Mouse (Mus musculus) adrenal gland, adult (tissue): ENCODE data around the gene Hist1h4j.
A peak's percentile ranks its signal among the peaks of the same experiment; 100 is the strongest.
"Not testable (repeated sequence)": the region's sequence is repeated elsewhere in the genome, so short reads cannot be mapped to it uniquely, and the experiment has no call there.

Source experiments
- DNase-seq, 2 experiments: peaks; one replicate each; pipeline ENCODE4 v3.0.0; 2022 to 2023; ENCODE audit warnings: low spot score in 1 of 2; ENCODE audit not compliant: inconsistent age in 2 of 2

Hist1h4j gene

DNA sequence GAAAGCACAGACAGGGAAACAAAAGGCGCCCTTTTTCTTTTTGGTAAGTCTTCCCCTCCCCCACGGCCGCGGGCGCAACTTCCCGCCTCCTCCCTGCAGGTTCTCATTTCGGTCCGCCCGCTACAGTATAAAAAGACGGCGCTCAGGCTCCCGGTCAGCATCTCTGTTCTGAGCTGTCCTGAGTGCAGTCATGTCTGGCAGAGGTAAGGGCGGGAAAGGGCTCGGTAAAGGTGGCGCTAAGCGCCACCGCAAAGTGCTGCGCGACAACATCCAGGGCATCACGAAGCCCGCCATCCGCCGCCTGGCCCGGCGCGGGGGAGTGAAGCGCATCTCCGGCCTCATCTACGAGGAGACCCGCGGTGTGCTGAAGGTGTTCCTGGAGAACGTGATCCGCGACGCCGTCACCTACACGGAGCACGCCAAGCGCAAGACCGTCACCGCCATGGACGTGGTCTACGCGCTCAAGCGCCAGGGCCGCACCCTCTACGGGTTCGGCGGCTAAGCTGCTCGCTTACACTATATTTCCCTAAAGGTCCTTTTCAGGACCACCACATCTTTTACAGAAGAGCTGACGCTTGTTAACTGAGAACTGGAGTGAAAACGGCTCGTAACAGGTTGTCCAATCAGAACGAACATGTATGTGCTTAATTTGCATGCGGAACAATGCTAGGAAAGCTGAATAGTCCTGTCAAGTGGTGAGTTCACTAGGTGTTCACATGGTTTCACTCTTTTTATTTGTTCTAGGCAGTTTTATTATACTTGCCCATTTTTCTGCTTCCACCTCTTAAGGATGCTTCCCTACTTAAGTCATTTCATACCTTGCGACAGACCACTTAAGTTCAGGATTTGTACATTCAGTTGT, at the start of gene Hist1h4j:
TSS of gene Hist1h4j (plus strand) at position 159 of the 862 bp plus-strand sequence.
- DNase-seq, result peak; percentile 72 to 74

DNA sequence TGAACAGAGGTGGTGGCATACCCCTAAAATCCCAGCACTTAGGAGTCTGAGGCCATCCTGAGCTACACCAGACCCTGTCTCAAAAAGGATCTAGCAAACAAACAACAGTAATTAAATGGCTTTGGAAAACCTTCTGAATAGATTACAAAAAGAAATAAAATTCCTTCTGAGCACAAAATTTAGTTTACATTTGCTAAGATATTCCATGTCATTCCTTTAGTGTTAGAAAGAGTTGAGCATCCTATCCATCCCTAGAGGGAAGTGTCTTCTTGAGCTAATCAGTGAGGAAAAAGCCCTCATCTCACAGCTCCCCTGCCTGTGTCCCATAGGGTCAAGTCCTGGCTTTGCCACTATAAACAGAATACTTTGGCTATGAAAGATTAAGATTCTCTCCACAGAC, 37.1 kb upstream of the Hist1h4j start, which contains the start of gene Olfr1359:
TSS of gene Olfr1359 (plus strand) at position 301 of the 400 bp plus-strand sequence.
- no peak for DNase-seq

DNA sequence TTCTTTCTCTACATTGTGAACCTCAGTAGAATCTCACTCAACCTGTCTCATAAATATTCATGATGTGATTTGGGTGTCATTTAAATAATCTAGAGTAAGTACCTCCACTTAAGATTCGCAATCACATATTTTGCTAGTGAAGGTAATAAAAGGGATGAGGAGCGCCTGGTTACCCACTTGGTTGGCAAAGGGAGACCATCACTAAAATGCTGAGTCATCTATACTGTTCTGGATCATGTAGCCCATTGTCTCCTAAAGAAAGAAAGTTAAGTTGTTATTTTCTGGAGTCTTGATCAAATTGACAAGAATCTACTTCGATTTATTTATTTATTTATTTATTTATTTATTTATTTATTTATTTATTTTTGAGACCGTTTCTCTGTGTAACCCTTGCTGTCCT, 28.2 kb upstream of the Hist1h4j start:
- peak in 1 of 2 experiments; percentile 9 for DNase-seq

DNA sequence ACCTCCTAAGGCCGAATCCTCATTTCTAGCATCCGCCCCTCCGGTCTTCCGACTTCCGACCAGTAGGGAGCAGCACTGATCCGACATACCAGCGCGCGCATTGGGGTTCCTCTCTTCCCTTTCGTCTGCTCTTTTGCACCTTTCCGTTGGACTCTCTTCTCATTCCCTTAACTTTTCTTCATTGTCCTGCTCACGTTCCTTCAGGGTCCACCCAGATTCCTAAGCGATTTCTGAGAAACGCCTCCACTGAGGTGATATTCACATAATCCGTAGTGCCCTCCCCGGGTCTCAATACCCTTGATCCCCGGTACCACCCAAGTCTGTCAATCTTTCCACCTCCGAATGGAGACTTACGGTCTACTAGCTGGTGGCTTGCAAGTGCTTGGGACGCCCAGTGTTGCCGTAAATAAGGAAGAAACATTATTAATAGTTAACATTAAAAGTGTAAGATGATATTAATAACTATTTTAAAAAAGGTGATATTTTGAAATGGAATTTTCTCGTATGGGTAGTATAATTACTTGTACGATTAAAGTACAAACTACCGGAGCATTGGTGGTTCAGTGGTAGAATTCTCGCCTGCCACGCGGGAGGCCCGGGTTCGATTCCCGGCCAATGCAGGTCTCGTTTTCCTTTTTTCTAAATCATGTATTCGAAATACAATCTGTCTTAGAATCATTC, 24.7 kb upstream of the Hist1h4j start:
- DNase-seq, result peak; percentile 90 to 98

DNA sequence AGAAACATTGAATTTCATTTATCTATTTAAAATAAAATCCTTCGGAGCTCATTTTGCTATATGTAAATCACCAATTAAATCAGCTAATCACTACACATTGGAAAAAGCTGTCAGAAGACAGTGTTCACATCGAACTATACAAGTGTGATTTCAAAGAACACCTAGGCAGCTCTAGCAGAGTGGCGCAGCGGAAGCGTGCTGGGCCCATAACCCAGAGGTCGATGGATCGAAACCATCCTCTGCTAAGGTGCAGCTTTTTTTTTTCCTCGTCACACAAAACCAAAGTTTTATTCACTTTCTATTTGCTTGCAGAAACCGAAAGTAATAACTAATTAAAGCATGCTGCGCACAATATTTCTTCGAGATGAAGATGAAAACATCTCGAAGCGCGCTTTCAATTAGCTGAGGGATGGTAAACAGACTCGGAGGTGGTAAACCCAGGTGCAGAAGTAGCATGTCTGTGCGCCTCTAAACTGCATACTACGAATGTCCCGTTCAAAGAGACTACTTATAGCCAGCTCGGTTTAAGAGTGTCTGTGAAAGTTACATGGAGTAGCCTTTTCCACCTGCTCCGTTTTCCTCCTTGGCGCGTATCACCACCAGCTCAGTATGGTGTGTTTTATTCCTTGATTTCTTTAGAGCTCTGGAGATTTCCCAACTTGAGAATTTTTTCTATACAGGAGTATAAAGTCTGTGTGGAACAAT, 23.9 kb upstream of the Hist1h4j start:
- DNase-seq, result peak; percentile 80 to 96

GRCm38 (mm10) chr13:21711698-21712097, 23.2 kb upstream of the Hist1h4j start:
- no peak for DNase-seq

DNA sequence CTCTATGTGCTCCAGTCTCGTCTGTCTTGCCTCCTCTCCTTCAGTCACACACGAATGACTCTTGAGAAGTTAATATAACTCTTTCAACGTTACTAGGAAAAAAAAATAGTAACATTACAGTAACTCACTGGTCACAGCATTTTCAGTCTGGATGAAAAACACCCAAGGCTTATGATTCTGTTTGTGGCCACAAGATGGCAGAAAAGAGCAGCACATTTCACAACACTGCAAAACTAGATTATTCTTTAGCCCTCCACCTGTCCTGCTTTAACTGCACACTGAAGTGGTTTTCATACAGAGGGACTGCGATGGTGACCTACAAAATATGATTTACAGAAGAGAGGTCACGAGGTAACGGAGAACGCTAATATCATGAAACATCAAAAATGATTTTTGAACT, 20.1 kb upstream of the Hist1h4j start:
- peak; percentile 51 to 90 for DNase-seq

DNA sequence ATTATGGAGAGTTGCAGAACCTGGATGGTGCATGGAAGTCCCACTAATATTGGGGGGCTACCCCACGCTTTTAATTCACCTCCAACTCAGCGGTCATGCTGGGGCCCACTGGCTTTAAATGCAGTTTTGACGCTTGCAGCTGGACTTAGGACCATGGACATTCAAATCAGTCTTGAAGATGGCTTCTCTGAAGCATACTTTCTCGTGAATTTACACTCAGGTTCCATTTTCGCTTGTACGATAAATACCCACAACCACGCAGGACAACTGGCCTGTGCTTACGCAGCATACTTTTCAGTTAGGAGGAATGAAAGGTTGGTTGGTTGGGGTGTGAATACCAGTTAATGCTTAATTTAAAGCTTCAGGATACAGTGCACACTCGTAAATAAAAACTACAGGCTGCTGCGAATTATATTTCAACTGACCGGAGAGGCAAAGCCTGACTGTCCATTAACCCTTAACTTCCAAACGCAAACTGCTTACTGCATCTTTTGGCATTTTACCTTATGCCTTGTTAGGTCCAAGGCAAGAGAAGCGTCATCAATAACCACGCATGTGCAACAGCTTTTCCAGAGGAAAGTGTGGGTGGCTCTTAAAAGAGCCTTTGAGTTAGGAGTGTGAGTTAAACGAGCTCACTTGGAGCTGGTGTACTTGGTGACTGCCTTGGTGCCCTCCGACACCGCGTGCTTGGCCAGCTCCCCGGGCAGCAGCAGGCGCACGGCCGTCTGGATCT, 19.6 kb upstream of the Hist1h4j start:
- no peak for DNase-seq

DNA sequence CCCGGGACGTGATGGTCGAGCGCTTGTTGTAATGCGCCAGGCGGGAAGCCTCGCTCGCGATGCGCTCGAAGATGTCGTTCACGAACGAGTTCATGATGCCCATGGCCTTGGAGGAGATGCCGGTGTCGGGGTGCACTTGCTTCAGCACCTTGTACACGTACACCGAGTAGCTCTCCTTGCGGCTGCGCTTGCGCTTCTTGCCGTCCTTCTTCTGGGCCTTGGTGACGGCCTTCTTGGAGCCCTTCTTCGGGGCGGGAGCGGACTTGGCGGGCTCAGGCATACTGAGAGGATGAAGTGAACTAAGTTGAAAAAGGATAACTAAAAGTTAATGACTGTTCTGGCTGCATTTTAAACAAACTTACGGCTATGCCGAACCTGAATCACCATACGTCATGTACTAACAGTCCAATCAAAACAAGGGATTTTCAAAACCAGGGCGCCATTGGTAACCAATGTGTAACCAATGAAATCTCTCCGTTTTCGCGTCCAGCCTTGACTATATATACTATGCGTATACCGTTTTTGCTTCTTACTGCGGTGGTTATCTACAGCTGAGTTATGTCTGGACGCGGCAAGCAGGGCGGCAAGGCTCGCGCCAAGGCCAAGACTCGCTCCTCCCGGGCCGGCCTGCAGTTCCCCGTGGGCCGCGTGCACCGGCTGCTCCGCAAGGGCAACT, 18.9 kb upstream of the Hist1h4j start, which contains the start of the genes Hist1h2bl and Hist1h2ai:
TSS of gene Hist1h2bl (minus strand) at position 280 of the 676 bp plus-strand sequence.
TSS of gene Hist1h2ai (plus strand) at position 559 of the 676 bp plus-strand sequence.
- peak; percentile 85 to 96 for DNase-seq

DNA sequence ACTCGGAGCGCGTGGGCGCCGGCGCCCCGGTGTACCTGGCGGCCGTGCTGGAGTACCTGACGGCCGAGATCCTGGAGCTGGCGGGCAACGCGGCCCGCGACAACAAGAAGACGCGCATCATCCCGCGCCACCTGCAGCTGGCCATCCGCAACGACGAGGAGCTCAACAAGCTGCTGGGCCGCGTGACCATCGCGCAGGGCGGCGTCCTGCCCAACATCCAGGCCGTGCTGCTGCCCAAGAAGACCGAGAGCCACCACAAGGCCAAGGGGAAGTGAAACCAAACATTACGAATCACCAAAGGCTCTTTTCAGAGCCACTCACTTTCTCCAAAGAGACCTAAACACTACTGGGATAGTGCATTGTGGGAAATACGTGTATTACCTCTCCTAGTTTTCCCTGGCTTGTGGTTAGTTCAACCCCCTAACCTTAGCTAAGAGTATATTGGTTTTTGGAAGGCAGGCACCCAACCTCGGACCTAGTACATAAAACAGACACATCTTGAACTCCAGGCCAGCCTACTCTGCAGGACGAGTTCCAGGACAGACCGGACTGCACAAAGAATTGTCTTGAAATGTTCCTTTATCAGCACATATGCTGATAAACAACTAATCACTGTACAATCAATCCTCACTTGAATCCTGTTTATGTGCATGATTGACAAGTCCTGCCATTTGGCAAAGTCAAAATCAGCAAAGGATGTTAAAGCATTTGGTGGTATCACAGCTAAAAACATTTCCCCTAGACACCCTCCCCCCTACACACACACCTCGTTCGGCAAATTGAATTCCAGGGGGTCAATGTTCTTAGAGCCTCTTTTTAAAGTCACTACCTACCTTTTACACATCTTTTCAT, 18.1 kb upstream of the Hist1h4j start:
- peak; percentile 20 to 72 for DNase-seq

DNA sequence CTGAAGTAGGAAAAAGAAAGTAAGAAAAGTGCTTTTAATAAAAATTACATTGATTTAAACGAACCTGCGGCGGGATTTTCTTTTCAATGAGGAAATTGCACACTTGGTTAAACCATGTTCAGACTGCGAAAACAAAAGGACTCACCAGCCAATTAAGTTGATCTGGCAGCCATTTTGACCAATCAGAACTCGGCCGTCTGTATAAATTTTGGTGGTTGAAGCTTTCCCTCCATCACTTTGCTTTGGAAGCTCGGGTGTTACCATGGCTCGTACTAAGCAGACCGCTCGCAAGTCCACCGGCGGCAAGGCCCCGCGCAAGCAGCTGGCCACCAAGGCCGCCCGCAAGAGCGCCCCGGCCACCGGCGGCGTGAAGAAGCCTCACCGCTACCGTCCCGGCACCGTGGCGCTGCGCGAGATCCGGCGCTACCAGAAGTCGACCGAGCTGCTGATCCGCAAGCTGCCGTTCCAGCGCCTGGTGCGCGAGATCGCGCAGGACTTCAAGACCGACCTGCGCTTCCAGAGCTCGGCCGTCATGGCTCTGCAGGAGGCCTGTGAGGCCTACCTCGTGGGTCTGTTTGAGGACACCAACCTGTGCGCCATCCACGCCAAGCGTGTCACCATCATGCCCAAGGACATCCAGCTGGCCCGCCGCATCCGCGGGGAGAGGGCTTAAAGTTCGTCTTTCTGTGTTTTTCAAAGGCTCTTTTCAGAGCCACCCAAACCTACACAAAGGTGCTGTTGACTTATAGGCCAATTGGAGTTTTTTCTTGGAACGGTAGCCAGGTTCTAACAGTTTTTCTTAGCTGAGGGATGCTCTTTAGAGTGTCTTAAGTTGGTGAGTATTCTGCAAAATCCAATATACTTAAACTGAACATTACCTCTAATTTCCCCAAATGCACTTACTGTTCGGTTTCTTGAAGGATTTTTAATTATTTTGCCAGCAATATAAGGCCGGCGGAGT, 17.2 kb upstream of the Hist1h4j start, which contains the start of gene Hist1h3h:
TSS of gene Hist1h3h (plus strand) at position 263 of the 961 bp plus-strand sequence.
- DNase-seq, result peak; percentile 79 to 94

DNA sequence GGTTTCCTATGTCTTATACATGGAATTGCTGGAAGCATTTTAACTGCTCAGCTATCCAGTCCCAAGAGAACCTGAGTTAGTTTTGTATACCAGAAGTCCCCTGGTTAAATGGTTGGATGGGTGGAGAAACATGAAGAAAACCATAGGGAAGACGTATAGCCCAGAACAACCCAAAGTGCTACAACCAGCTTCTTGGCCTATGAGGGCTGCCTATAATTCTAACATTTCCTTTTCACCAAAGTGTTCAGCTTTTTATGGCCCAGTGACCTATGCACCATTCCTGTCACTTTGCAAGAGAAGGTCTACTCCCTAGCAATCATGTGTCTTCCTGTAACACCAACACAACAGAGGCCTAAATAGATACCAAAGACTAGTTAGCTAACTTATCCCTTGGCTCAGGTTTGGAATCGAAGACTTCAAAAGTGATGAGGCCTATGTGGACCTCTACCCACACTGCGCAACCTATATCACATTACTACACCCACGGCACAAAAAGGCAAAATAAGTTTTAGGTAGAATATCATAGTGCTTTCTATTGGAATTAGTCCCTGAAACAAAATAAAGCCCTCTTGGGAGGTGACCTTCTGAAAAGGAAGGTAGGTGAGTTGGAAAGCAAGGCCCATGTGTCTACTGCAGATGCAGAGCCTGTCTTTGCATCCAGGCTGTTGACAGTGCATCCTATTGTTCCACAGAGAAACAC, 16.3 kb upstream of the Hist1h4j start:
- no peak for DNase-seq

DNA sequence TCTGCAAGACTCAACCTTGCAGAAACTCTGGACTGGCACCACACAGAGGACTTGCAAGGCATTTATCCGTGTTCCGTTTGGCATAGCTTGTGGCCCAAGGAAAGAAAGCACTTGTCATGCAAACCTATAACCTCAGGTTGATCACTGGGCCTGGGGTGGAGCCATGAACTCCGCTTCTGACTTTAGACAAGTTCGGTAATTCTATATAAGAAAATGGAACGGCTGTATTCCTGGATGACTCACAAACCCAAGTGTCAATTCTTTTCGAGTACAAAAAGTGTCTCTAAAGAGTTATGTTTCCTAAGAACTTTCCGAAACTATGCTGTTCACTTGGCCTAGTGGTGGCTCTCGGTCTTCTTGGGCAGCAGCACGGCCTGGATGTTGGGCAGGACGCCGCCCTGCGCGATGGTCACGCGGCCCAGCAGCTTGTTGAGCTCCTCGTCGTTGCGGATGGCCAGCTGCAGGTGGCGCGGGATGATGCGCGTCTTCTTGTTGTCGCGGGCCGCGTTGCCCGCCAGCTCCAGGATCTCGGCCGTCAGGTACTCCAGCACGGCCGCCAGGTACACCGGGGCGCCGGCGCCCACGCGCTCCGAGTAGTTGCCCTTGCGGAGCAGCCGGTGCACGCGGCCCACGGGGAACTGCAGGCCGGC, 13.6 kb upstream of the Hist1h4j start:
- DNase-seq, result not testable (repeated sequence)

DNA sequence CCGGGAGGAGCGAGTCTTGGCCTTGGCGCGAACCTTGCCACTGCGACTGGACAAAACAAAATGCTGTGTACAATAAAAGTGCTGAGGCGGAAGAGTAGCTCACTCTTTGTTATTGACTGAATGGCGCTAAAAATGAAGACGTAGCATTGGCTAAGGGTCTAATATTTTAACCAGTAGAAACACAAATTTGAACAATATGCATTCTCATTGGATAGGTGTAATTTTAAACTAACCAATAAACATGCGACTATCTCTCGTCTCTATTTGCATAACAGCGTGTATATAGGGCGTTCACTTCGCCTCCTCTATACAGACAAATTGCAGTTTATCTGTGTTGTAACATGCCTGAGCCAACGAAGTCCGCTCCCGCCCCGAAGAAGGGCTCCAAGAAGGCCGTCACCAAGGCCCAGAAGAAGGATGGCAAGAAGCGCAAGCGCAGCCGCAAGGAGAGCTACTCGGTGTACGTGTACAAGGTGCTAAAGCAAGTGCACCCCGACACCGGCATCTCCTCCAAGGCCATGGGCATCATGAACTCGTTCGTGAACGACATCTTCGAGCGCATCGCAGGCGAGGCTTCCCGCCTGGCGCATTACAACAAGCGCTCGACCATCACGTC, 13.0 kb upstream of the Hist1h4j start, which contains the start of gene Hist1h2bm:
TSS of gene Hist1h2bm (plus strand) at position 288 of the 616 bp plus-strand sequence.
- peak; percentile 51 to 90 for DNase-seq

- DNase-seq, result no peak
Measured at GRCm38 (mm10) chr13:21722373-21722925, 12.4 kb upstream of the Hist1h4j start.
